Mouse (Mus musculus) heart, adult 2 months (tissue): Measurements from ENCODE around the gene Dusp14. TPM values are rescaled to one million over a fixed set of nuclear protein-coding genes. Genes with fewer than 3 reads are reported as not detected.

Experiments
- DNase-seq, 2 experiments: peaks; one replicate each; pipeline ENCODE4 v3.0.0; 2021
- H3K27ac ChIP-seq: fragments of 200-600 bp; 2 replicates; pipeline ENCODE4 v1.8.1; 2022
- H3K27me3 ChIP-seq: fragments of 200-500 bp; 2 replicates; pipeline ENCODE4 v1.6.1; 2012; ENCODE audit warnings: mild to moderate bottlenecking, low read length, inconsistent platforms, mixed read lengths; ENCODE audit not compliant: control insufficient read depth, insufficient read depth
- H3K36me3 ChIP-seq: fragments of 200-500 bp; 2 replicates; pipeline ENCODE4 v1.6.1; 2012; ENCODE audit warnings: low read length, inconsistent platforms; ENCODE audit not compliant: control insufficient read depth, insufficient read depth
- H3K4me1 ChIP-seq: fragments of 200-500 bp; 2 replicates; pipeline ENCODE4 v1.6.1; 2011; ENCODE audit warnings: low read length; ENCODE audit not compliant: control insufficient read depth, insufficient read depth
- H3K4me3 ChIP-seq: fragments of 200-600 bp; 2 replicates; pipeline ENCODE4 v1.8.1; 2022
- H3K79me2 ChIP-seq: fragments of 200-500 bp; replicated peaks from 2 replicates; pipeline ENCODE4 v1.6.1; 2012; ENCODE audit warnings: mild to moderate bottlenecking, inconsistent platforms, low read length, moderate library complexity, mixed read lengths; ENCODE audit not compliant: control insufficient read depth, insufficient read depth
- H3K9ac ChIP-seq: fragments of 200-500 bp; 2 replicates; pipeline ENCODE4 v1.6.1; 2012; ENCODE audit warnings: low read depth, mild to moderate bottlenecking, control low read depth, inconsistent platforms, low read length, mixed read lengths
- CTCF ChIP-seq: fragments of 200-600 bp; IDR thresholded peaks from 2 replicates; pipeline ENCODE4 v1.8.1; 2022; ENCODE audit warnings: antibody characterized with exemption, mild to moderate bottlenecking, moderate library complexity
- EP300 ChIP-seq: fragments of 200-500 bp; IDR thresholded peaks from 2 replicates; pipeline ENCODE4 v1.6.1; 2011; ENCODE audit warnings: low read depth, low read length, control low read depth; ENCODE audit not compliant: insufficient read depth
- POLR2A ChIP-seq: fragments of 200-500 bp; IDR thresholded peaks from 2 replicates; pipeline ENCODE4 v1.6.1; 2011; ENCODE audit warnings: mild to moderate bottlenecking, low read depth, low read length, control low read depth; ENCODE audit not compliant: insufficient read depth
- WGBS: fragments of 180-500 bp; shearing (Covaris S2); methylation state at CpG from one replicate; pipeline ENCODE4 v1.1.7; 2018; 5-methylcytosine and 5-hydroxymethylcytosine counted together
- intact Hi-C: fragments of 180-260 bp; cut with DNase I; formaldehyde crosslinking; loops from one replicate; pipeline ENCODE4 v1.15.1; 2025
- polyA plus RNA-seq: library from polyadenylated mRNA; depleted of rRNA; stranded (reverse); fragments of >200 nt; gene quantifications from 2 replicates; pipeline ENCODE4 v1.2.3, GENCODE M21; 2012
- total RNA-seq, 2 experiments: library from RNA; stranded (reverse); gene quantifications; 2 replicates each; pipeline ENCODE4 v1.2.3; 2021

Dusp14 gene
- total and polyA plus RNA-seq, 3 experiments = 0.34 to 3.5 (median 0.48) TPM

GRCm38 (mm10) chr11:84104036-84104435 lies 35.0 kb upstream of the Dusp14 start:
- H3K36me3 ChIP-seq = no peaks in the 10 kb centered on the region
- no peak overlapping the region for H3K4me3 ChIP-seq
- no peak overlapping the region for H3K9ac ChIP-seq
- H3K27ac ChIP-seq = no peak overlapping the region
- DNase-seq = no peak
- intact Hi-C loops = no loop called here
- no peaks in the 10 kb centered on the region for H3K27me3 ChIP-seq
- no peak for TF ChIP-seq POLR2A
- no peak for TF ChIP-seq EP300
- no peak for TF ChIP-seq CTCF
- no peaks in the 10 kb centered on the region for H3K4me1 ChIP-seq
- WGBS = 90% methylated on average over 6 of the region's 6 CpGs
- no peaks in the 10 kb centered on the region; the same call in 1 of the 2 replicates for H3K79me2 ChIP-seq

GRCm38 (mm10) chr11:84101182-84101581 lies 32.1 kb upstream of the Dusp14 start:
- TF ChIP-seq EP300 (no peak), CTCF (no peak), POLR2A (no peak)
- Histone ChIP-seq H3K27me3 (no peaks in the 10 kb centered on the region), H3K36me3 (no peaks in the 10 kb centered on the region), H3K79me2 (no peaks in the 10 kb centered on the region; the same call in 1 of the 2 replicates), H3K9ac (no peak overlapping the region), H3K4me1 (no peaks in the 10 kb centered on the region), H3K27ac (no peak overlapping the region), H3K4me3 (no peak overlapping the region)
- no peak for DNase-seq
- intact Hi-C loops = no loop called here

- intact Hi-C loops = no loop called here
- 64% methylated on average over 5 of the region's 5 CpGs for WGBS
Observed at GRCm38 (mm10) chr11:84097251-84097998, 28.4 kb upstream of the Dusp14 start.

DNA sequence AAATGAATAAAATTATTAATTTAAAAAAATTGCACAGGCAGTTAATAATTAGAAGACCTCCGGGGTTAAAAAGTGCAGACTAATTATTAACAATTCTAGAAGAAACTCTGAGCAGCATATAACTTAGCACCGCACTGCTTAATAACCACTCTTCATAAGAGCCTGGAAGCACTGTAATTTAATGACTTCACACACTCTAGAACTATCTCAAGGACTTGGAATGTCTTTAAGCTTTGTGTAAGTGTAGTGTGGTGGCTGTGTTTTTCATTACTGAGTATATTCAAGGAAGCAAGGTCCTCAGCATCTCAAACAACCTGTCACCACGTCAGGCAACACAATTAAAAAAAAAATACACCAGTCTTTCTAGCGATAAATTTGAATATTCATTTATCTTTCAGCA lies 26.0 kb upstream of the Dusp14 start:
- WGBS = 84% methylated on average over 4 of the region's 4 CpGs
- Histone ChIP-seq H3K36me3 (no peaks in the 10 kb centered on the region; the same call in 1 of the 2 replicates), H3K4me3 (no peak overlapping the region), H3K4me1 (no peaks in the 10 kb centered on the region), H3K79me2 (no peaks in the 10 kb centered on the region), H3K27me3 (no peaks in the 10 kb centered on the region), H3K27ac (no peak overlapping the region), H3K9ac (no peak overlapping the region)
- TF ChIP-seq POLR2A = no peak
- TF ChIP-seq CTCF = no peak
- no peak for DNase-seq
- intact Hi-C loops = no loop called here

More at GRCm38 (mm10) chr11:84097251-84097998, 28.4 kb upstream of the Dusp14 start:
- Histone ChIP-seq H3K9ac (no peak overlapping the region), H3K4me3 (no peak overlapping the region), H3K27me3 (no peaks in the 10 kb centered on the region), H3K27ac (no peak overlapping the region), H3K4me1 (no peaks in the 10 kb centered on the region), H3K79me2 (no peaks in the 10 kb centered on the region; the same call in 1 of the 2 replicates), H3K36me3 (no peaks in the 10 kb centered on the region)
- no peak for DNase-seq
- no peak for TF ChIP-seq CTCF
- TF ChIP-seq POLR2A = no peak
- TF ChIP-seq EP300 = no peak

GRCm38 (mm10) chr11:84090572-84090971 lies 21.5 kb upstream of the Dusp14 start:
- Histone ChIP-seq H3K36me3 (no peaks in the 10 kb centered on the region; the same call in 1 of the 2 replicates), H3K4me3 (no peak overlapping the region), H3K9ac (no peak overlapping the region), H3K4me1 (no peaks in the 10 kb centered on the region), H3K79me2 (no peaks in the 10 kb centered on the region), H3K27ac (no peak overlapping the region), H3K27me3 (no peaks in the 10 kb centered on the region)
- TF ChIP-seq CTCF (no peak), POLR2A (no peak), EP300 (no peak)
- DNase-seq = no peak
- 93% methylated on average over 8 of the region's 8 CpGs for WGBS
- intact Hi-C loops = no loop called here

DNA sequence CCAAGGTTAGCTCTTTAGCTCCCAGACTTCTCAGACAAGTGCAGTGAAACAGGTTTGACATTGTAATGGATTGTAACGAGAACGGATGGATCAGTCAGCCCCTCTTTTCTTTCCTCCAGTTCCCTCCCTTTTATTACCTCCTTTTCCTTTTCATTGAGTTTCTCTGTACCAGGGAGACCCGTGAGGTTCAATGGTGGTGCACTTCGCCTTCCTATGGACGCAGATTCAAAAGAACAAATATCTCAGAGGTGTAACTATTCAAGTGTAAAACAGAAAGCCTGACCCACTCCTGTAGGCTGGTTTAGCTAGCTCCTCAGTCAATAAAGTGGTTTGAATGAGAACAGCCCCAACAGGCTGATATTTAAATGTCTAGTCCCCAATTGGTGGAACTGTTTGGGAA lies 12.8 kb upstream of the Dusp14 start:
- Histone ChIP-seq H3K4me1 (no peaks in the 10 kb centered on the region), H3K79me2 (no peaks in the 10 kb centered on the region), H3K9ac (no peak overlapping the region), H3K27me3 (no peaks in the 10 kb centered on the region), H3K4me3 (no peak overlapping the region), H3K36me3 (no peaks in the 10 kb centered on the region), H3K27ac (no peak overlapping the region)
- WGBS = 97% methylated on average over 5 of the region's 5 CpGs
- intact Hi-C loops = no loop called here
- TF ChIP-seq POLR2A (no peak), CTCF (no peak), EP300 (no peak)
- no peak for DNase-seq
